Mouse (Mus musculus): ENCODE results near the gene Arf6. TPM values are rescaled to one million over a fixed set of nuclear protein-coding genes. Genes with fewer than 3 reads are reported as not detected.

Gene Arf6
- polyA plus RNA-seq, 1 experiment from 2014 or later, result 54.9 TPM

GRCm38 (mm10) chr12:69394456-69394855 lies 22.5 kb downstream of the Arf6 start:
- ATAC-seq, result no peak
- H3K4me2 ChIP-seq (replicated peaks), result no peak overlapping the region
- H3K9me3 ChIP-seq, result no peaks in the 10 kb centered on the region
- no peak overlapping the region for H3K4me3 ChIP-seq (replicated peaks)
- no peak overlapping the region for H3K27ac ChIP-seq
- no peaks in the 10 kb centered on the region for H3K4me1 ChIP-seq (replicated peaks)
- H3K36me3 ChIP-seq, result no peaks in the 10 kb centered on the region
- no peaks in the 10 kb centered on the region for H3K27me3 ChIP-seq (replicated peaks)
- no peak overlapping the region for H3K9ac ChIP-seq
- 81% methylated on average over 6 of the region's 6 CpGs for WGBS

GRCm38 (mm10) chr12:69400367-69400766 lies 28.4 kb downstream of the Arf6 start:
- no peaks in the 10 kb centered on the region for H3K27me3 ChIP-seq (replicated peaks)
- no peak overlapping the region for H3K4me3 ChIP-seq (replicated peaks)
- H3K4me2 ChIP-seq (replicated peaks), result no peak overlapping the region
- H3K9ac ChIP-seq, result no peak overlapping the region
- 69% methylated on average over 4 of the region's 4 CpGs for WGBS
- no peak overlapping the region for H3K27ac ChIP-seq
- no peaks in the 10 kb centered on the region for H3K4me1 ChIP-seq (replicated peaks)
- no peaks in the 10 kb centered on the region for H3K9me3 ChIP-seq
- ATAC-seq, result no peak
- H3K36me3 ChIP-seq, result no peaks in the 10 kb centered on the region

- no peaks in the 10 kb centered on the region for H3K9me3 ChIP-seq
- no peak overlapping the region for H3K4me2 ChIP-seq (replicated peaks)
- no peaks in the 10 kb centered on the region for H3K36me3 ChIP-seq
- no peak overlapping the region for H3K4me3 ChIP-seq (replicated peaks)
- no peaks in the 10 kb centered on the region for H3K4me1 ChIP-seq (replicated peaks)
- H3K9ac ChIP-seq, result no peak overlapping the region
- 14% methylated on average over 2 of the region's 2 CpGs for WGBS
- no peaks in the 10 kb centered on the region for H3K27me3 ChIP-seq (replicated peaks)
- no peak overlapping the region for H3K27ac ChIP-seq
- peak; percentile 43; the same call in 1 of the 2 replicates for ATAC-seq
These were observed 28.9 kb downstream of the Arf6 start for GRCm38 (mm10) chr12:69400871-69401286.

- H3K9ac ChIP-seq, result no peak overlapping the region
- H3K27ac ChIP-seq, result no peak overlapping the region
- H3K27me3 ChIP-seq (replicated peaks), result no peaks in the 10 kb centered on the region
- ATAC-seq, result no peak
- 46% methylated on average over 9 of the region's 9 CpGs for WGBS
- H3K4me2 ChIP-seq (replicated peaks), result no peak overlapping the region
- no peaks in the 10 kb centered on the region for H3K36me3 ChIP-seq
- no peaks in the 10 kb centered on the region for H3K4me1 ChIP-seq (replicated peaks)
- H3K9me3 ChIP-seq, result no peaks in the 10 kb centered on the region
- no peak overlapping the region for H3K4me3 ChIP-seq (replicated peaks)
These were observed 30.1 kb downstream of the Arf6 start for GRCm38 (mm10) chr12:69402100-69402499.

- ATAC-seq, result no peak
- 94% methylated on average over 13 of the region's 13 CpGs for WGBS
- no peaks in the 10 kb centered on the region for H3K36me3 ChIP-seq
- no peaks in the 10 kb centered on the region for H3K27me3 ChIP-seq (replicated peaks)
- H3K4me1 ChIP-seq (replicated peaks), result no peaks in the 10 kb centered on the region
- no peak overlapping the region for H3K27ac ChIP-seq
- no peak overlapping the region for H3K9ac ChIP-seq
- H3K4me3 ChIP-seq (replicated peaks), result no peak overlapping the region
- no peak overlapping the region for H3K4me2 ChIP-seq (replicated peaks)
- H3K9me3 ChIP-seq, result no peaks in the 10 kb centered on the region
These were observed 30.7 kb downstream of the Arf6 start for GRCm38 (mm10) chr12:69402594-69403167.

GRCm38 (mm10) chr12:69410767-69411166 lies 38.8 kb downstream of the Arf6 start:
- H3K36me3 ChIP-seq, result no peaks in the 10 kb centered on the region
- H3K9ac ChIP-seq, result no peak overlapping the region
- no peaks in the 10 kb centered on the region for H3K27me3 ChIP-seq (replicated peaks)
- no peak overlapping the region for H3K4me3 ChIP-seq (replicated peaks)
- no peak for ATAC-seq
- no peak overlapping the region for H3K27ac ChIP-seq
- H3K9me3 ChIP-seq, result no peaks in the 10 kb centered on the region
- H3K4me1 ChIP-seq (replicated peaks), result peaks cover 6% of the 10 kb centered on the region; the same call in 1 of the 2 replicates
- whole genome bisulfite sequencing, result 65% methylated on average over 5 of the region's 5 CpGs
- no peak overlapping the region for H3K4me2 ChIP-seq (replicated peaks)

GRCm38 (mm10) chr12:69411936-69412335 lies 40.0 kb downstream of the Arf6 start:
- H3K4me2 ChIP-seq (replicated peaks), result no peak overlapping the region
- no peaks in the 10 kb centered on the region for H3K9me3 ChIP-seq
- peaks cover 6% of the 10 kb centered on the region; the same call in 1 of the 2 replicates for H3K4me1 ChIP-seq (replicated peaks)
- no peak overlapping the region for H3K27ac ChIP-seq
- no peaks in the 10 kb centered on the region for H3K27me3 ChIP-seq (replicated peaks)
- H3K9ac ChIP-seq, result no peak overlapping the region
- no peaks in the 10 kb centered on the region for H3K36me3 ChIP-seq
- WGBS, result 32% methylated on average over 4 of the region's 4 CpGs
- ATAC-seq, result no peak
- no peak overlapping the region for H3K4me3 ChIP-seq (replicated peaks)

GRCm38 (mm10) chr12:69413303-69413702 lies 41.4 kb downstream of the Arf6 start:
- Histone ChIP-seq H3K4me1 (replicated peaks) (peaks cover 8% of the 10 kb centered on the region; the same call in 1 of the 2 replicates), H3K27ac (no peak overlapping the region), H3K9me3 (no peaks in the 10 kb centered on the region), H3K4me3 (replicated peaks) (no peak overlapping the region), H3K27me3 (replicated peaks) (no peaks in the 10 kb centered on the region), H3K4me2 (replicated peaks) (no peak overlapping the region), H3K36me3 (no peaks in the 10 kb centered on the region), H3K9ac (no peak overlapping the region)
- 51% methylated on average over 3 of the region's 3 CpGs for WGBS
- ATAC-seq, result no peak

GRCm38 (mm10) chr12:69414826-69415572 lies 43.0 kb downstream of the Arf6 start:
- H3K4me2 ChIP-seq (replicated peaks), result no peak overlapping the region
- no peak overlapping the region for H3K9ac ChIP-seq
- H3K4me1 ChIP-seq (replicated peaks), result peaks cover 12% of the 10 kb centered on the region; the same call in 1 of the 2 replicates
- H3K27ac ChIP-seq, result no peak overlapping the region
- H3K9me3 ChIP-seq, result no peaks in the 10 kb centered on the region
- no peak overlapping the region for H3K4me3 ChIP-seq (replicated peaks)
- no peaks in the 10 kb centered on the region for H3K36me3 ChIP-seq
- peak; percentile 38; the same call in 1 of the 2 replicates for ATAC-seq
- WGBS, result 64% methylated on average over 4 of the region's 4 CpGs
- H3K27me3 ChIP-seq (replicated peaks), result no peaks in the 10 kb centered on the region

- peak; percentile 91 for ATAC-seq
- peaks cover 12% of the 10 kb centered on the region; the same call in 1 of the 2 replicates for H3K4me1 ChIP-seq (replicated peaks)
These were observed 44.8 kb downstream of the Arf6 start for GRCm38 (mm10) chr12:69416793-69417192.

GRCm38 (mm10) chr12:69417701-69418291 lies 45.8 kb downstream of the Arf6 start:
- H3K36me3 ChIP-seq, result no peaks in the 10 kb centered on the region
- H3K4me3 ChIP-seq (replicated peaks), result no peak overlapping the region
- no peak overlapping the region for H3K9ac ChIP-seq
- H3K27ac ChIP-seq, result no peak overlapping the region
- no peaks in the 10 kb centered on the region for H3K9me3 ChIP-seq
- H3K4me1 ChIP-seq (replicated peaks), result peaks cover 12% of the 10 kb centered on the region; the same call in 1 of the 2 replicates
- H3K27me3 ChIP-seq (replicated peaks), result no peaks in the 10 kb centered on the region
- H3K4me2 ChIP-seq (replicated peaks), result no peak overlapping the region
- WGBS, result 61% methylated on average over 9 of the region's 9 CpGs
- no peak for ATAC-seq

More at GRCm38 (mm10) chr12:69416793-69417192, 44.8 kb downstream of the Arf6 start:
- no peak overlapping the region for H3K27ac ChIP-seq
- H3K27me3 ChIP-seq (replicated peaks), result no peaks in the 10 kb centered on the region
- H3K4me2 ChIP-seq (replicated peaks), result no peak overlapping the region
- H3K9ac ChIP-seq, result no peak overlapping the region
- 51% methylated on average over 7 of the region's 7 CpGs for WGBS
- no peaks in the 10 kb centered on the region for H3K9me3 ChIP-seq
- H3K36me3 ChIP-seq, result no peaks in the 10 kb centered on the region
- H3K4me3 ChIP-seq (replicated peaks), result no peak overlapping the region

- WGBS, result 92% methylated on average over 13 of the region's 13 CpGs
- Histone ChIP-seq H3K4me1 (replicated peaks) (peaks cover 12% of the 10 kb centered on the region; the same call in 1 of the 2 replicates), H3K27ac (no peak overlapping the region), H3K36me3 (no peaks in the 10 kb centered on the region), H3K27me3 (replicated peaks) (no peaks in the 10 kb centered on the region), H3K9me3 (no peaks in the 10 kb centered on the region), H3K4me2 (replicated peaks) (no peak overlapping the region), H3K4me3 (replicated peaks) (no peak overlapping the region), H3K9ac (no peak overlapping the region)
- ATAC-seq, result no peak
These were observed 46.7 kb downstream of the Arf6 start for GRCm38 (mm10) chr12:69418606-69419005.

Measured in intestine, embryonic 15.5 days (tissue).